Mouse (Mus musculus) liver, adult 2 months (tissue): Measurements from ENCODE around the gene Slc25a28. TPM values are rescaled to one million over a fixed set of nuclear protein-coding genes. Genes with fewer than 3 reads are reported as not detected.

Source experiments
- DNase-seq: peaks from one replicate; pipeline ENCODE4 v3.0.0-alpha.2; 2011; ENCODE audit warnings: low read depth, low spot score; ENCODE audit errors: extremely low read depth
- H3K27ac ChIP-seq: fragments of 200-500 bp; replicated peaks from 2 replicates; pipeline ENCODE4 v1.5.1; 2012; ENCODE audit warnings: low read depth, mild to moderate bottlenecking, control low read depth, inconsistent platforms, low read length; ENCODE audit not compliant: insufficient read depth
- H3K27me3 ChIP-seq: fragments of 200-500 bp; 2 replicates; pipeline ENCODE4 v1.6.1; 2012; ENCODE audit warnings: mild to moderate bottlenecking, moderate library complexity, low read length, inconsistent platforms; ENCODE audit not compliant: control insufficient read depth, insufficient read depth
- H3K36me3 ChIP-seq: fragments of 200-500 bp; 2 replicates; pipeline ENCODE4 v1.6.1; 2012; ENCODE audit warnings: low read length, inconsistent platforms; ENCODE audit not compliant: control insufficient read depth, insufficient read depth
- H3K4me1 ChIP-seq: fragments of 200-500 bp; 2 replicates; pipeline ENCODE4 v1.6.1; 2011; ENCODE audit warnings: low read length; ENCODE audit not compliant: control insufficient read depth, insufficient read depth
- H3K4me3 ChIP-seq: fragments of 200-500 bp; 2 replicates; pipeline ENCODE4 v1.5.1; 2011; ENCODE audit warnings: low read depth, mild to moderate bottlenecking, control low read depth, low read length, moderate library complexity; ENCODE audit not compliant: insufficient read depth
- H3K79me2 ChIP-seq: fragments of 200-500 bp; 2 replicates; pipeline ENCODE4 v1.6.1; 2012; ENCODE audit warnings: inconsistent platforms, mild to moderate bottlenecking, low read length, moderate library complexity; ENCODE audit not compliant: control insufficient read depth, insufficient read depth
- H3K9ac ChIP-seq: fragments of 200-500 bp; 2 replicates; pipeline ENCODE4 v1.6.1; 2012; ENCODE audit warnings: low read depth, mild to moderate bottlenecking, control low read depth, inconsistent platforms, low read length
- CTCF ChIP-seq: fragments of 200-500 bp; IDR thresholded peaks from 2 replicates; pipeline ENCODE4 v1.5.1; 2011; ENCODE audit warnings: low read depth, low read length, control low read depth
- POLR2A ChIP-seq: fragments of 200-500 bp; IDR thresholded peaks from 2 replicates; pipeline ENCODE4 v1.6.1; 2011; ENCODE audit warnings: low read length, control low read depth; ENCODE audit not compliant: insufficient read depth; ENCODE audit errors: extremely low read depth
- WGBS: fragments of 180-500 bp; shearing (Covaris S2); methylation state at CpG from one replicate; pipeline ENCODE4 v1.1.7; 2018; 5-methylcytosine and 5-hydroxymethylcytosine counted together
- polyA plus RNA-seq: library from polyadenylated mRNA; depleted of rRNA; stranded (reverse); fragments of >200 nt; gene quantifications from 2 replicates; pipeline ENCODE4 v1.2.3, GENCODE M21; 2012
- total RNA-seq: library from RNA; depleted of rRNA; stranded (reverse); fragments of >200 nt; gene quantifications from 2 replicates; pipeline ENCODE4 v1.2.3, GENCODE M21; 2014

The Slc25a28 gene
- total and polyA plus RNA-seq, 2 experiments: 20.5 to 43.0 TPM

DNA sequence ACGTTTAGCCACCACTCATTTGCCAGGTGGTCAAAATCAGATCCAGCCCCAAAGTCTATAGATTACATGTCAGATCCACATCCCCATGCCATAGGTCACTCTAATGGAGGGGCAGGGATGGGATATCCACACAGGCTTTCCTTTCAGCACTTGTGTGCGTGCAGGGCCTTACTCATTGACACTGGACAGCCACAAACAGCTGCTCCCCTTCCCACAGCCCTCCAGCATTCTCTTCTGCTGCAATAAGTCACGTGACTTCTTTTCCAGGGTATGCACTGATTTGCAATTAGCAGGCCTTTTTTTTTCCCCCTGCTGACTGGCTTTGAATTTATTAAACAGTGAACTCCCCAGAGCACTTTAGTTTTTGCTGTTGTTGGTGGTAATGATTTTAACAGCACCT is 48.5 kb downstream of the Slc25a28 start:
- 49% methylated on average over 3 of the region's 3 CpGs for WGBS
- H3K36me3 ChIP-seq: no peaks in the 10 kb centered on the region
- peaks cover 5% of the 10 kb centered on the region; the same call in 1 of the 2 replicates for H3K27me3 ChIP-seq
- no peak for DNase-seq
- TF ChIP-seq POLR2A (no peak), CTCF (no peak)
- no peaks in the 10 kb centered on the region for H3K79me2 ChIP-seq
- H3K4me3 ChIP-seq: no peak overlapping the region
- no peak overlapping the region for H3K9ac ChIP-seq
- H3K4me1 ChIP-seq: no peaks in the 10 kb centered on the region
- H3K27ac ChIP-seq: no peak overlapping the region

DNA sequence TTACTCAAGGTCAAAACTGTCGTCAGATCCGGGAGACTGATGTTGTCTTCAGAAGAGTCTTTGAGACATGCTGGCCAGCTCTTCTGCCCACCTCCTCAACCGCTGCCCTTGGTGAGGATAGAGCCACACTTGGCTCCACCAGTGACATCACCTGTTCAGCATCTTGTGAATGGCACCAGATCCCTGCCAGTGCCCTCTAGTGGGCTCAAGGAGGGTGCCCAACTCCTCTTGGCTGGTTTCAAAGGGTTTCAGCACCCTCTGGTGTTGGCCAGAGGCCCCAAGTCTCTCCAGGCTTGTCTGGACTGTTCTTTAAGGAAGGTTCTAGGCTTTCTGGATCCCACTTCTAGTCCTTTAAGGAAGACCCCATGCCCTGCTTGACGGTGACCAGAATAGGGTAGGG is 50.8 kb downstream of the Slc25a28 start:
- 52% methylated on average over 4 of the region's 4 CpGs for WGBS
- DNase-seq: peak; percentile 62
- no peaks in the 10 kb centered on the region for H3K36me3 ChIP-seq
- H3K79me2 ChIP-seq: no peaks in the 10 kb centered on the region
- TF ChIP-seq POLR2A (no peak), CTCF (peak; percentile 96)
- no peaks in the 10 kb centered on the region for H3K4me1 ChIP-seq
- no peak overlapping the region for H3K4me3 ChIP-seq
- H3K27me3 ChIP-seq: peaks cover 9% of the 10 kb centered on the region; the same call in 1 of the 2 replicates
- no peak overlapping the region for H3K9ac ChIP-seq
- no peak overlapping the region for H3K27ac ChIP-seq

DNA sequence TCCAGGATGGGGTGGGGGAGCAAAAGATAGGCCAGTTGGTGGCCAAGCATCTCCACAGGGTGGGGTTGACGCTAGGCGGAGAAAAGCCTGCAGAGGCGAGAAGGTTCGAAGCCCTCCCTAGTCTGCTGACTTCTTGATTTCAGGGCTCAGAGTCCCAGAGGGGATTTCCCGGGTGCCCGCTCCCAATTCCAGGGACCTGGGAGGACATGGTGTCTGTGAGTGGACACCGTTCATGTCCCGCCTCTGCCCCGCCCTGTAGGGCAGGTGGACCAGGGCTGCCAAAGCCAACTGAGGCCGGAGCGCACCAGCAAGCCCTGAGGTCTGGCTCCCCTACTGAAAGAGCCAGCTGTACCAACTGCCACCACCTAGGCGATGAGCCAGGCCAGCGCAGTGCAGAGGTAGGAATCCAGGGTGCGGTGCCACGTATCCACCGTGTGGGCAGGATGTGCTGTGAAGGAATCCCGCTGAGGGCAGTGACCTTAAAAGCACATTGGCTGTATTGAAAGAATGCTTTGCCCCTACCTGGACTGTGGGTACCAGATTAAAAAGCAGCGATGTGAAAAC is 54.7 kb downstream of the Slc25a28 start:
- TF ChIP-seq POLR2A (no peak), CTCF (no peak)
- no peaks in the 10 kb centered on the region for H3K4me1 ChIP-seq
- no peak for DNase-seq
- no peak overlapping the region for H3K4me3 ChIP-seq
- H3K9ac ChIP-seq: no peak overlapping the region
- no peak overlapping the region for H3K27ac ChIP-seq
- no peaks in the 10 kb centered on the region for H3K79me2 ChIP-seq
- no peaks in the 10 kb centered on the region for H3K36me3 ChIP-seq
- 14% methylated on average over 18 of the region's 18 CpGs for WGBS
- peaks cover 30% of the 10 kb centered on the region for H3K27me3 ChIP-seq

DNA sequence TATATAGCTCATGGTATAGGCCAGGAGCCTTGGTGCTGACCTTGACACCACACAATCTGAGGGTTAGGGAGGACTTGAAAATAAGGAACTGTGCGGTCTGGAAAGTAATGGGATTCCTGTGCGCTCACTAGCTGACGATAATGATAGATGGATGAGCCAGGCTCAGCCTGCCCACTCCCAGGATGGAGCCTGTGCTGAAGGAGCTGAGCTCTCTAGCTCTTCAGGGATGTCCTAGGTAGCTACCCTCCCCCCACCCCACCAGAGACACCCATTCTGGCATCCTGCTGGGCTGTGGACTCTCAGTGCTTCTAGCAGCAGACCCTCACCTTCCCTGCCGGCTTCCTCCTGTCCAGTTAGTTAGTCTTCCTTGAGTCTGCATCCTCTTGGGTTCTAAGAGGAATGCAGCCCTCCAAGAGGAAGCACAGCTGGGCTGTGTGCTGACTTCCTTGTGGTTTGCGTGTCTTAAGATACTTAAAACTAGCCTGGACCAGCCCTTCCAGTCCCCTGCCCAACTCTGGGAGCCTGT is 56.1 kb downstream of the Slc25a28 start:
- 9% methylated on average over 5 of the region's 5 CpGs for WGBS
- H3K79me2 ChIP-seq: no peaks in the 10 kb centered on the region
- peaks cover 38% of the 10 kb centered on the region for H3K27me3 ChIP-seq
- no peak overlapping the region for H3K9ac ChIP-seq
- no peak overlapping the region for H3K27ac ChIP-seq
- no peak for DNase-seq
- no peaks in the 10 kb centered on the region for H3K36me3 ChIP-seq
- H3K4me3 ChIP-seq: no peak overlapping the region
- no peak for TF ChIP-seq POLR2A
- TF ChIP-seq CTCF: no peak
- H3K4me1 ChIP-seq: no peaks in the 10 kb centered on the region

DNA sequence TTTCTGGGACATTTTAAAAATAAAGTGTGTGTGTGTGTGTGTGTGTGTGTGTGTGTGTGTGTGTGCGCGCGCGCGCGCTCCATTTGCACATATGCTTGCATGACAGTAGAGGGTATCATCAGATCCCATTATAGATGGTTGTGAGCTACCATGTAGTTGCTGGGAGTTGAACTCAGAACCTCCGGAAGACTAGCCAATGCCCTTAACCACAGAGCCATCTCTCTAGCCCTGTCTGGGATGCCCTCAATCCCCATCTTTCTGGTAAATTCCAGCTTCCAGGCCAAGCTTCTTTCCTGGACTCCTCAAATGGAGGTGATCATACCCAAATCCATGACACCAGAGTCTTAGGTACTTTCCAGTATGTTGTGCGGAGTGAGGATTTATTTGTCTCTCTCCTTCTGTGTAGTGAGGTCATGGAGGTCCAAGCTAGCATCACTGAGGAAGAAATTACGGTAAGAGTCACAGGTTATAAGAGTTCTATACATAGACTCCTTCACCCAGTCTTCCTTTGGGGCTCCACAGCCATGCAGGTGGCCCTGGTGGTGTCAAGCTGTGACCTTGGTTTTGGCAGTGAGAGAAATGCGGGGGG is 56.8 kb downstream of the Slc25a28 start:
- Histone ChIP-seq H3K27ac (no peak overlapping the region), H3K36me3 (no peaks in the 10 kb centered on the region), H3K79me2 (no peaks in the 10 kb centered on the region), H3K4me1 (no peaks in the 10 kb centered on the region), H3K9ac (no peak overlapping the region), H3K27me3 (peaks cover 38% of the 10 kb centered on the region), H3K4me3 (no peak overlapping the region)
- TF ChIP-seq CTCF (no peak), POLR2A (no peak)
- DNase-seq: no peak
- 52% methylated on average over 10 of the region's 10 CpGs for WGBS

DNA sequence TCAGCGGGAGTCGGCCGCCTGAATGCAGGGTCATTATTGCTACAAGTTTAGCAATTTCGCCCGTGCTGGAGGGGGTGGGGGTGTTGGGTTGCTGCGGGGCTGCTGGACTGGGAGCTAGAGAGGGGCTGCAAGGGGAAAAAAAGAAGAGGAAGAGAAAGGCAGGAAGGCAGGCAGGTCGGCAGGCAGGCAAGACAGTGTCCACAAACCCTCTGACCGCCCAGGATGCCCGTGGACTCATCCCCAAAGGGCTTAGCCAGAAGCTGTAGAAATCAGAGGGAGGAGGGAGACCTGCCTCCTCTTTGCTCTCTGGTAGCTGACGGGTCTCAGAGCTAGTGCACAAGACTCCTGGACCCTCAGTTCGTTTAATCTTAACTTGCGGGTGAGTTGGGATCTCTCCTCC is 57.8 kb downstream of the Slc25a28 start:
- peaks cover 47% of the 10 kb centered on the region for H3K27me3 ChIP-seq
- no peak overlapping the region for H3K4me3 ChIP-seq
- no peaks in the 10 kb centered on the region for H3K4me1 ChIP-seq
- 6% methylated on average over 12 of the region's 12 CpGs for WGBS
- no peaks in the 10 kb centered on the region for H3K79me2 ChIP-seq
- H3K36me3 ChIP-seq: no peaks in the 10 kb centered on the region
- H3K9ac ChIP-seq: no peak overlapping the region
- TF ChIP-seq POLR2A (no peak), CTCF (no peak)
- DNase-seq: no peak
- H3K27ac ChIP-seq: no peak overlapping the region
